34 mouse cellular contexts compared by ENCODE assay signal in genomic region chr5:77010352-77010751, GRCm38 (mm10). TPM values are rescaled to one million over a fixed set of nuclear protein-coding genes. Genes with fewer than 3 reads are reported as not detected.
A peak's percentile ranks its signal among the peaks of the same experiment; 100 is the strongest.
DNase-seq lines count a peak whose midpoint lies in the region; ATAC-seq and TF ChIP-seq lines count a peak whose summit lies in the region.
"Had no signal": no experiment of that assay in that cellular context is flagged by ENCODE, and none has a peak within 500 bp of the region (broad histone marks: within the 10 kb centered on the region; RNA-seq: fewer than 3 reads in every experiment).

No protein-coding gene starts in this region.

- 78% methylated on average over 9 of the region's 9 CpGs for WGBS in liver, embryonic 11.5 days
- WGBS in liver, postnatal 0 days (ENCODE audit: insufficient replicate concordance), result 64% methylated on average over 9 of the region's 9 CpGs
- WGBS in liver, embryonic 14.5 days (ENCODE audit: insufficient replicate concordance), result 50% methylated on average over 9 of the region's 9 CpGs

- TF ChIP-seq RAD21 in MEL (IDR thresholded peaks at IDR 0.05; ENCODE audit: low read depth, low read length), result no peak

- no peak for DNase-seq in liver, embryonic 11.5 days (ENCODE audit: low spot score)
- DNase-seq in liver, postnatal 0 days, result no peak
- no peak for DNase-seq in MEL (ENCODE audit: low read depth, low spot score)
- no peak for DNase-seq in liver, embryonic 14.5 days (ENCODE audit: low read depth in 3 of 3, low spot score in 3 of 3)
- DNase-seq in adrenal gland, adult 8-10 months, result no peak
- DNase-seq in B cell, adult 2 months, result no peak
- DNase-seq: adrenal gland, postnatal 14 days; cerebellum, adult 11 months; cerebellum, adult 2 months; cerebellum, adult 9-11 months; cerebellum, postnatal 25 days; forebrain, postnatal 0 days; gastrocnemius, adult 2 months; gastrocnemius, postnatal 14 days; heart, adult 18-20 months; heart, postnatal 10 days; heart, postnatal 4 days had no signal

- no peak for TF ChIP-seq CTCF in liver, postnatal 0 days (IDR thresholded peaks at IDR 0.05; ENCODE audit: low read depth)
- no peak for TF ChIP-seq CTCF in MEL (IDR thresholded peaks at IDR 0.05 in 2 of 3, conservative IDR thresholded peaks at IDR 0.05 in 1 of 3; ENCODE audit: control insufficient read depth in 1 of 3, insufficient read depth in 1 of 3, low read depth in 2 of 3, low read length in 3 of 3, poor library complexity in 1 of 3, severe bottlenecking in 1 of 3)
- TF ChIP-seq CTCF in liver, embryonic 14.5 days (IDR thresholded peaks at IDR 0.05; ENCODE audit: low read depth), result no peak

- no peaks in the 10 kb centered on the region for H3K36me3 ChIP-seq in liver, embryonic 11.5 days (ENCODE audit: control insufficient read depth, insufficient read depth, low read length)
- no peaks in the 10 kb centered on the region for H3K36me3 ChIP-seq in liver, postnatal 0 days (replicated peaks; ENCODE audit: insufficient read depth, low read length)
- peaks cover 0 to 23% of the 10 kb centered on the region in 2 experiments; a peak in 2 of 4 replicates for H3K36me3 ChIP-seq in MEL (ENCODE audit: control insufficient read depth in 1 of 2, insufficient read depth in 2 of 2, low read length in 2 of 2)
- no peaks in the 10 kb centered on the region for H3K36me3 ChIP-seq in liver, embryonic 14.5 days (replicated peaks; ENCODE audit: control insufficient read depth, insufficient read depth, low read depth)
- H3K36me3 ChIP-seq: embryonic facial prominence, embryonic 12.5 days; embryonic facial prominence, embryonic 15.5 days; heart, embryonic 12.5 days; heart, embryonic 15.5 days had no signal

- no peaks in the 10 kb centered on the region for H3K27me3 ChIP-seq in liver, embryonic 11.5 days (replicated peaks; ENCODE audit: control insufficient read depth, insufficient read depth, low read length)
- no peaks in the 10 kb centered on the region for H3K27me3 ChIP-seq in liver, postnatal 0 days (ENCODE audit: insufficient read depth, low read length)
- no peaks in the 10 kb centered on the region for H3K27me3 ChIP-seq in MEL (ENCODE audit: control insufficient read depth in 1 of 2, insufficient read depth in 2 of 2, low read length in 2 of 2)
- no peaks in the 10 kb centered on the region for H3K27me3 ChIP-seq in liver, embryonic 14.5 days (ENCODE audit: control insufficient read depth, insufficient read depth, low read length)
- H3K27me3 ChIP-seq: embryonic facial prominence, embryonic 12.5 days; embryonic facial prominence, embryonic 15.5 days; heart, embryonic 12.5 days had no signal

- H3K79me2 ChIP-seq in MEL (ENCODE audit: control insufficient read depth, insufficient read depth, low read length, poor library complexity), result no peaks in the 10 kb centered on the region

- ATAC-seq in liver, embryonic 11.5 days (replicated peaks; ENCODE audit: low FRiP score), result peak; percentile 60; the same call in 1 of the 2 replicates
- no peak for ATAC-seq in liver, postnatal 0 days
- ATAC-seq in liver, embryonic 14.5 days (ENCODE audit: insufficient read depth), result peak; percentile 48; the same call in 1 of the 2 replicates
- ATAC-seq: activated CD4-positive, CD25-positive, alpha-beta regulatory T cell, adult 4 months; CD4-positive, CD25-positive, alpha-beta regulatory T cell, adult 4 months; forebrain, embryonic 14.5 days; forebrain, postnatal 0 days; hindbrain, postnatal 0 days; inflammation-experienced regulatory T-cells, adult 6 months had no signal

- H3K4me1 ChIP-seq in liver, embryonic 11.5 days (replicated peaks; ENCODE audit: control insufficient read depth, insufficient read depth, low read length), result no peaks in the 10 kb centered on the region
- H3K4me1 ChIP-seq in liver, postnatal 0 days (ENCODE audit: insufficient read depth), result 0 out of 2 replicates have a peak, but pooled peaks cover under 1% of the 10 kb centered on the region
- H3K4me1 ChIP-seq in MEL (ENCODE audit: control insufficient read depth in 1 of 2, insufficient read depth in 2 of 2, low read length in 2 of 2), result peaks cover 14 to 16% of the 10 kb centered on the region in 2 experiments
- peaks cover 0 to 6% of the 10 kb centered on the region in 2 experiments; a peak in 3 of 4 replicates for H3K4me1 ChIP-seq in liver, embryonic 14.5 days (replicated peaks; ENCODE audit: control insufficient read depth in 2 of 2, insufficient read depth in 2 of 2, low read length in 1 of 2)
- H3K4me1 ChIP-seq: embryonic facial prominence, embryonic 12.5 days; embryonic facial prominence, embryonic 15.5 days; heart, embryonic 12.5 days; heart, embryonic 15.5 days had no signal

- TF ChIP-seq POLR2A in MEL (IDR thresholded peaks at IDR 0.05; ENCODE audit: control insufficient read depth in 1 of 2, insufficient read depth in 1 of 2, low read depth in 1 of 2, low read length in 2 of 2, poor library complexity in 1 of 2), result no peak

- no peak overlapping the region for H3K4me2 ChIP-seq in liver, embryonic 11.5 days
- H3K4me2 ChIP-seq in liver, postnatal 0 days (ENCODE audit: low read depth, low read length), result no peak overlapping the region
- H3K4me2 ChIP-seq in liver, embryonic 14.5 days (ENCODE audit: low read depth), result no peak overlapping the region
- H3K4me2 ChIP-seq: embryonic facial prominence, embryonic 12.5 days; embryonic facial prominence, embryonic 15.5 days; heart, embryonic 12.5 days; heart, embryonic 15.5 days; hindbrain, embryonic 14.5 days had no signal

- no peak for TF ChIP-seq EP300 in liver, postnatal 0 days (IDR thresholded peaks at IDR 0.05; ENCODE audit: low read depth)
- peak in 1 of 2 experiments; percentile 55; a peak in 1 of 4 replicates for TF ChIP-seq EP300 in MEL (IDR thresholded peaks at IDR 0.05; ENCODE audit: low read depth in 1 of 2, low read length in 2 of 2)
- peak; percentile 49; the same call in 1 of the 2 replicates for TF ChIP-seq EP300 in liver, embryonic 14.5 days (IDR thresholded peaks at IDR 0.05; ENCODE audit: low read depth)

- no peak overlapping the region for H3K9ac ChIP-seq in liver, embryonic 11.5 days (ENCODE audit: low read depth, low read length)
- H3K9ac ChIP-seq in liver, postnatal 0 days (replicated peaks), result no peak overlapping the region
- H3K9ac ChIP-seq in MEL (ENCODE audit: control insufficient read depth, low read depth, low read length, poor library complexity, severe bottlenecking), result no peak overlapping the region
- no peak overlapping the region for H3K9ac ChIP-seq in liver, embryonic 14.5 days (replicated peaks)
- H3K9ac ChIP-seq: embryonic facial prominence, embryonic 12.5 days; embryonic facial prominence, embryonic 15.5 days; forebrain, postnatal 0 days; heart, embryonic 12.5 days; heart, embryonic 15.5 days; hindbrain, embryonic 14.5 days had no signal

- no peak overlapping the region for H3K4me3 ChIP-seq in liver, embryonic 11.5 days (ENCODE audit: low read depth, low read length)
- H3K4me3 ChIP-seq in liver, postnatal 0 days (ENCODE audit: low read depth, low read length), result no peak overlapping the region
- H3K4me3 ChIP-seq in MEL (ENCODE audit: control insufficient read depth in 1 of 2, insufficient read depth in 1 of 2, low read depth in 2 of 2, low read length in 2 of 2), result no peak overlapping the region
- no peak overlapping the region for H3K4me3 ChIP-seq in liver, embryonic 14.5 days (ENCODE audit: insufficient read depth in 1 of 2, low read depth in 2 of 2, low read length in 2 of 2)
- H3K4me3 ChIP-seq: embryonic facial prominence, embryonic 12.5 days; embryonic facial prominence, embryonic 15.5 days; gastrocnemius, adult 2 months; heart, embryonic 12.5 days; heart, embryonic 15.5 days had no signal

- 0 out of 2 replicates have a peak overlapping the region, but pooled peaks have one; percentile 11 for H3K27ac ChIP-seq in liver, embryonic 11.5 days (ENCODE audit: low read depth, low read length)
- H3K27ac ChIP-seq in liver, postnatal 0 days (ENCODE audit: low read depth), result no peak overlapping the region
- H3K27ac ChIP-seq in MEL (ENCODE audit: control insufficient read depth, low read depth, low read length), result peak overlapping the region; percentile 49; the same call in 1 of the 2 replicates
- H3K27ac ChIP-seq in liver, embryonic 14.5 days, result no peak overlapping the region
- H3K27ac ChIP-seq: embryonic facial prominence, embryonic 12.5 days; embryonic facial prominence, embryonic 15.5 days; gastrocnemius, adult 2 months; heart, embryonic 15.5 days; hindbrain, embryonic 14.5 days; hindbrain, postnatal 0 days had no signal

- H3K9me3 ChIP-seq in liver, embryonic 11.5 days (ENCODE audit: control insufficient read depth, low read length), result no peaks in the 10 kb centered on the region
- no peaks in the 10 kb centered on the region for H3K9me3 ChIP-seq in liver, postnatal 0 days (ENCODE audit: low read length)
- H3K9me3 ChIP-seq in MEL (replicated peaks; ENCODE audit: insufficient read depth, low read length), result no peaks in the 10 kb centered on the region
- H3K9me3 ChIP-seq in liver, embryonic 14.5 days (ENCODE audit: control insufficient read depth, low read length), result no peaks in the 10 kb centered on the region
- H3K9me3 ChIP-seq: embryonic facial prominence, embryonic 12.5 days; embryonic facial prominence, embryonic 15.5 days; heart, embryonic 12.5 days; heart, embryonic 15.5 days had no signal

RNA-seq across cellular contexts. Expression of gene Thegl, which starts 5.5 kb away (rescaled TPM):
- 0.34 and 0.48 TPM in 2 replicates for polyA plus RNA-seq in liver, embryonic 11.5 days (2014; fragmentation: Nextera tagmentation; extraction: Ambion mirVana)
- 0.19 and 0.20 TPM in 2 replicates for polyA plus RNA-seq in liver, postnatal 0 days (2015; fragmentation: Nextera tagmentation; extraction: Ambion mirVana)
- total RNA-seq in MEL (2012; rRNA removed), result not detected in 2 replicates
- polyA plus RNA-seq in MEL (2012; ENCODE audit: insufficient read depth in 1 of 2, insufficient read length in 2 of 2, low read depth in 1 of 2, low replicate concordance in 2 of 2, missing spikeins in 1 of 2), result not detected
- 0.18 and 0.24 TPM in 2 replicates for polyA plus RNA-seq in liver, embryonic 14.5 days (2012; rRNA removed)
- 0.33 and 0.43 TPM in 2 replicates for polyA plus RNA-seq in liver, embryonic 14.5 days (2014; fragmentation: Nextera tagmentation; extraction: Ambion mirVana)
- under 1 TPM in 2 of 4 experiments, not detected in 2; 0.23 to 0.24 TPM for total RNA-seq in adrenal gland, adult 8-10 months (2022)
- total RNA-seq: adrenal gland, postnatal 14 days; gastrocnemius, adult 2 months; gastrocnemius, postnatal 14 days; gastrocnemius, postnatal 4 days; heart, adult 18-20 months; heart, postnatal 10 days; heart, postnatal 4 days had no signal
- polyA plus RNA-seq: activated CD4-positive, CD25-positive, alpha-beta regulatory T cell, adult 4 months; C2C12; CD4-positive, CD25-positive, alpha-beta regulatory T cell, adult 4 months; embryonic facial prominence, embryonic 12.5 days; heart, embryonic 12.5 days; heart, embryonic 15.5 days; hindbrain, embryonic 11.5 days; inflammation-experienced regulatory T-cells, adult 6 months had no signal

RNA-seq across cellular contexts. Expression of gene Arl9, which starts 6.5 kb away (rescaled TPM):
- 0.47 TPM in 1 of 2 replicates, not detected in the other for polyA plus RNA-seq in liver, embryonic 11.5 days (2014; fragmentation: Nextera tagmentation; extraction: Ambion mirVana)
- polyA plus RNA-seq in liver, postnatal 0 days (2015; fragmentation: Nextera tagmentation; extraction: Ambion mirVana), result 0.22 TPM in 2 replicates
- 0.85 and 1.7 TPM in 2 replicates for total RNA-seq in MEL (2012; rRNA removed)
- polyA plus RNA-seq in MEL (2012; ENCODE audit: insufficient read depth in 1 of 2, insufficient read length in 2 of 2, low read depth in 1 of 2, low replicate concordance in 2 of 2, missing spikeins in 1 of 2), result 1 to 10 TPM in 1 of 2 experiments, not detected in 1; 1.6 TPM
- 0.38 and 0.40 TPM in 2 replicates for polyA plus RNA-seq in liver, embryonic 14.5 days (2012; rRNA removed)
- not detected in 2 replicates for polyA plus RNA-seq in liver, embryonic 14.5 days (2014; fragmentation: Nextera tagmentation; extraction: Ambion mirVana)
- total RNA-seq in adrenal gland, adult 8-10 months (2022), result not detected
- total RNA-seq: adrenal gland, postnatal 14 days; adrenal gland, postnatal 4 days; common myeloid progenitor, adult 5-6 weeks; forebrain, postnatal 0 days; gastrocnemius, adult 2 months; gastrocnemius, postnatal 14 days; gastrocnemius, postnatal 4 days; heart, adult 18-20 months; heart, postnatal 10 days; heart, postnatal 4 days; hindbrain, postnatal 0 days had no signal
- polyA plus RNA-seq: activated CD4-positive, CD25-positive, alpha-beta regulatory T cell, adult 4 months; C2C12; CD4-positive, CD25-positive, alpha-beta regulatory T cell, adult 4 months; embryonic facial prominence, embryonic 12.5 days; embryonic facial prominence, embryonic 15.5 days; forebrain, embryonic 11.5 days; forebrain, embryonic 14.5 days; forebrain, postnatal 0 days; frontal cortex, adult 2 months; heart, embryonic 12.5 days; heart, embryonic 15.5 days; hindbrain, embryonic 14.5 days; hindbrain, postnatal 0 days; inflammation-experienced regulatory T-cells, adult 6 months had no signal

RNA-seq across cellular contexts. Expression of gene Srp72, which starts 35.9 kb away (rescaled TPM):
- 89.7 and 90.0 TPM in 2 replicates for polyA plus RNA-seq in liver, embryonic 11.5 days (2014; fragmentation: Nextera tagmentation; extraction: Ambion mirVana)
- polyA plus RNA-seq in liver, postnatal 0 days (2015; fragmentation: Nextera tagmentation; extraction: Ambion mirVana), result 34.4 TPM in 2 replicates
- 76.7 and 87.1 TPM in 2 replicates for total RNA-seq in MEL (2012; rRNA removed)
- polyA plus RNA-seq in MEL (2012; ENCODE audit: insufficient read depth in 1 of 2, insufficient read length in 2 of 2, low read depth in 1 of 2, low replicate concordance in 2 of 2, missing spikeins in 1 of 2), result 100 to 1,000 TPM; 140 to 231 TPM
- 23.7 and 32.3 TPM in 2 replicates for polyA plus RNA-seq in liver, embryonic 14.5 days (2012; rRNA removed)
- polyA plus RNA-seq in liver, embryonic 14.5 days (2014; fragmentation: Nextera tagmentation; extraction: Ambion mirVana), result 44.8 and 45.5 TPM in 2 replicates
- total RNA-seq in adrenal gland, adult 8-10 months (2022), result 100 to 1,000 TPM; 124 to 171 (median 156) TPM

RNA-seq across cellular contexts. Expression of gene Ppat, which starts 59.0 kb away (rescaled TPM):
- polyA plus RNA-seq in liver, embryonic 11.5 days (2014; fragmentation: Nextera tagmentation; extraction: Ambion mirVana), result 73.0 and 87.1 TPM in 2 replicates
- polyA plus RNA-seq in liver, postnatal 0 days (2015; fragmentation: Nextera tagmentation; extraction: Ambion mirVana), result 14.9 and 17.6 TPM in 2 replicates
- 153 and 180 TPM in 2 replicates for total RNA-seq in MEL (2012; rRNA removed)
- 100 to 1,000 TPM; 103 to 110 TPM for polyA plus RNA-seq in MEL (2012; ENCODE audit: insufficient read depth in 1 of 2, insufficient read length in 2 of 2, low read depth in 1 of 2, low replicate concordance in 2 of 2, missing spikeins in 1 of 2)
- polyA plus RNA-seq in liver, embryonic 14.5 days (2012; rRNA removed), result 9.7 and 15.3 TPM in 2 replicates
- 29.2 and 32.6 TPM in 2 replicates for polyA plus RNA-seq in liver, embryonic 14.5 days (2014; fragmentation: Nextera tagmentation; extraction: Ambion mirVana)
- 10 to 100 TPM; 15.8 to 26.3 (median 19.0) TPM for total RNA-seq in adrenal gland, adult 8-10 months (2022)

RNA-seq across cellular contexts. Expression of gene Paics, which starts 59.2 kb away (rescaled TPM):
- polyA plus RNA-seq in liver, embryonic 11.5 days (2014; fragmentation: Nextera tagmentation; extraction: Ambion mirVana), result 357 and 393 TPM in 2 replicates
- polyA plus RNA-seq in liver, postnatal 0 days (2015; fragmentation: Nextera tagmentation; extraction: Ambion mirVana), result 95.3 and 111 TPM in 2 replicates
- 434 TPM in 2 replicates for total RNA-seq in MEL (2012; rRNA removed)
- polyA plus RNA-seq in MEL (2012; ENCODE audit: insufficient read depth in 1 of 2, insufficient read length in 2 of 2, low read depth in 1 of 2, low replicate concordance in 2 of 2, missing spikeins in 1 of 2), result 100 to 1,000 TPM; 222 to 266 TPM
- polyA plus RNA-seq in liver, embryonic 14.5 days (2012; rRNA removed), result 51.6 and 78.7 TPM in 2 replicates
- polyA plus RNA-seq in liver, embryonic 14.5 days (2014; fragmentation: Nextera tagmentation; extraction: Ambion mirVana), result 172 and 185 TPM in 2 replicates
- total RNA-seq in adrenal gland, adult 8-10 months (2022), result 100 to 1,000 TPM; 160 to 214 (median 189) TPM

Comparison
In these comparisons a context has a peak if more than half of its experiments do, and no peak if none do; other contexts are left out.
1. H3K27ac ChIP-seq: peak in liver, embryonic 11.5 days (single experiment) and MEL (single experiment); none in liver, postnatal 0 days (single experiment) and liver, embryonic 14.5 days (single experiment).